Mouse (Mus musculus) E14TG2a.4 (cell line): ENCODE data around the gene Kidins220.

Source experiments
- CTCF ChIP-seq: conservative IDR thresholded peaks from 2 replicates; pipeline ENCODE4 v1.5.1; 2014; ENCODE audit warnings: low read length
- POU5F1 ChIP-seq: IDR thresholded peaks from 2 replicates; pipeline ENCODE4 v1.6.1; 2014; ENCODE audit warnings: low read length, borderline replicate concordance

DNA sequence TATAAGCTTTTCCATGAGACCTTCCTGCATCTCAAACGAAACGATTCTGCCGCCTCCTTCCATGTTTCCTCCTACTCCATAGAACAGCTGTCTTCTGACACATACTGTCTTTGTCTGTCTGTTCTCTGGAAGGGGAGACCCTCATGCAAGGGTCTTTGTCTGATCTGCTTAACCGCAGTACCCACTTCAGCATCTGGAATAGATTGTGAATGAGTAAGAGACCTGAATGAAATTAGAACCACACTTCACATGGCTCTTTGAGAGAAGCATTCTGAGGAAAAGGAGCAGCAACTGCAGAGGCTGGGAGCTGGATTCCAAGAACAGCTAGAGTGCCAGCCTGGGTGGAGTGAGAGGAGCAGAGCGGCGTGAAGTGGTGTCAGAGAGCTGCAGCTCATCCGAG, 40.2 kb downstream of the Kidins220 start:
- TF ChIP-seq CTCF: no peak
- TF ChIP-seq POU5F1: no peak
